Mouse (Mus musculus): ENCODE measurements at regions not wholly inside any gene's neighbourhood (a gene's known extent, or its start where the extent isn't known, plus 50 kb on each side); places are given as distances from the start of the nearest gene placed in this dataset.

DNA sequence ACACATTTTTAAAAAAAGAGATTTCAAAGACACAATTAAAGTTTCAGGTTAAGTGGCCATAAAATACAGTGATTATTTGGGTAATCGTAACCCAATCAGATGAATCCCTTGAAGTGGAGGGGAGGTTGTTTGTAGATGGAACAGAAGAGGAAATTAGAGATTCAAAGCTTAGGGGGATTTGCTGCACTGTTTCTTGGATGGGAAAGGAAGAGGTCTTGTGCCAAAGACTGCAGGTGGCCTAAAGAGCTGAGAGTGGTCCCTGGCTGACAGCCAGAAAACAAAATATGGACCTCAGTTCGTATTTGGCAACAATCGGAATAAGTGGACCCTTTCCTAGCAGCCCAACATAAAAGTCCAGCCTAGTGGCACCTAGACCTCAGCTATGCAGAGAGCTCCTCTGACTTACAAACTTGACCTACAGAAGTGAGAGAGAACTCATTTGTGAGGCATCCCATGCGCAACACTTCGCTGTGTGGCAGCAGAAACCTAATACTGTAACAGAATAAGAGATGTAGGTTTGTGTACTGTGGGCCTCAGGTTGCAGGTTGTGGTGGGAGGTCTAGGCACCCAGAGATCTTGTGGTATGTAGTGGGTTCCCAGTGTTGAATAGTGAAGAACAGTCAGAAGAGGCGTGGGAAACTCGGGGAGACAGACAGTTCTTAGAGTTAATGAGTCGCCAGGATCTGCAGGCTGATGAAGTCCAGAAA is 110.0 kb upstream of the Ccdc54 start:
- DNase-seq, result no peak

DNA sequence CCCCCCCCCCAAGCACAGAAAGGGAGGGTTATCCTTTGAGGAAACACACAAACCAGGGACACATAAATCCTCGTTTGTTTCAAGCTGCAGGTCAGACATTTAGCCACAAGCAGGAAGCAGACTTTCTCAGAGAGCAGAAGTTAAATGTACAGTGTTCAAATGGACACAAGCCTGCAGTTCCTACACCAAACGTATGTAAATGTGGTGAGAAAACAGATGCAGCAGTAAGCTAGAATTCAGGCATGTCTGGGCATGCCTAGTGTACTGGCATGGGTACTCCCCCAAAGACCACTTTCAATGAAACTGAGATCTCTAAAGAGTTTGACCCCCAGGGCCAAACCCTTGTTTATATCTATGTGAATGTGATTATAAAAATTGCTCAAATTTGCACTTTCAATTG is 109.2 kb upstream of the Ccdc54 start:
- DNase-seq, result no peak

DNA sequence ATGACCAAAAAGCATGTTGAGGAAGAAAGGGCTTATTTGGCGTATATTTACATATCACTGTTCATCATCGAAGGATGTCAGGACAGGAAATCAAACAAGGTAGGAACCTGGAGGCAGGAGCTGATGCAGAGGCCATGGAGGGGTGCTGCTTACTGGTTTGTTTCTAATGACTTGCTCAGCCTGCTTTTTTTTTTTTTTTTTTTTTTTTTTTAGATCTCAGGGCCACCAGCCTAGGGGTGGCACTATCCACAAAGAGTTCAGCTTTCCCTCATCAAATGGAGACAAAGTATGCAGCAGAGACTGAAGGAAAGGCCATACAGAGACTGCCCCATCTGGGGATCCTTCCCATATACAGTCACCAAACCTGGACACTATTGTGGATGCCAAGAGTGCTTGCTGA is 106.8 kb upstream of the Ccdc54 start:
- no peak for DNase-seq

DNA sequence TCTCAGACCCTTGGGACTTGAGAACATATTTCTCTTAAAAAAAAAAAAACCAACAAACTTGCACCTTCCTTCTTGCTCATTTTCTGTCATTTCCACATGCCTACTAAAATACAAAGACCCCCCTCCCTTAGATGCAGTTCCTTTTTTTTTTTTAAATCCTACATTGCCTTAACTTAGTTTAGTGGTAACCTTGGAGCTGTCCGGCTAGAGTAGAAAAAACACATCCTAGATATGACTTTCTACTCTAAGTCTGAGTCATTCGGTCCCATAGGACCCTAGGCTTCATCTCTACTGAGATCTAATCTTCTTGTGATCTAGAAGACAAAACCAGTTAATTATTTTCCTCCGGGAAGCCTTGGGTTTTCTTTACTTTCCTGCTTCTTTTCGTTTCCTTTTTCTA is 105.1 kb upstream of the Ccdc54 start:
- DNase-seq, result no peak

DNA sequence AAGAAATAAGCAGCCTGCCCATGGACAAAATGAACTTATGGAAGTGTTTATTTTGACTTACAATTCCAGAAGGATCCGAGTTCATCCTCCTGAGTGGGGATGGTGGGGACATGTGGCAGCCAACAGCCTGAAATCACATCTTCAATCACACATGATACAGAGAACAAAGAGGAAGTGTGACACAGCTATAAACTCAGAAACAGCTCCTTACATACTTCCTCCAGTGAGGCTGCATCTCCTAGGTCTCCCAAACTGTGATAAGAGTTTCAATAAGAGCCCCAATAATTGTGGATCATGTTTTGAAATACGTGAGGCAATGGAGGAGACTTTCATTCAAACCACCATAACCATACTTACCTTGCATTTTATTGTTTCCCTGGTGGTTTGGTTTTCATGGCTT is 103.1 kb upstream of the Ccdc54 start:
- DNase-seq, result no peak

DNA sequence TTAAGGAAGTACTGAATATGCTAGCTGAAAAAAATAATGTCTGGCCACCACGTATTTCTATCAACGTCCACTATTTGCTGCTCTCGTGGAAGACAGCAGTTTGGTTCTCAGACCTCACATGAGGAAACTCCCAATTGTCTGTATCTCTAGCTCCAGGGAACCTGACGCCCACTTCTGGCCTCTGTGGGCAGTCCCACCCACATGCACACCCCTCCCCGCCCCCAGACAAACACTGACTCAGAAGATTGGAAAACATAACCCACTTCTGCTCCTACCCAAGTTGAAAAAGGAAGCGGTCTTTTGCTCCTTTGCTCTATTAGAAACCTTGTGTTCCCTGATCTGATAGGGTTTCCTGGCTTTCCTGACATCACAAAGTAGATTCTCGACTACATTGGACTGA is 99.9 kb upstream of the Ccdc54 start:
- no peak for DNase-seq

DNA sequence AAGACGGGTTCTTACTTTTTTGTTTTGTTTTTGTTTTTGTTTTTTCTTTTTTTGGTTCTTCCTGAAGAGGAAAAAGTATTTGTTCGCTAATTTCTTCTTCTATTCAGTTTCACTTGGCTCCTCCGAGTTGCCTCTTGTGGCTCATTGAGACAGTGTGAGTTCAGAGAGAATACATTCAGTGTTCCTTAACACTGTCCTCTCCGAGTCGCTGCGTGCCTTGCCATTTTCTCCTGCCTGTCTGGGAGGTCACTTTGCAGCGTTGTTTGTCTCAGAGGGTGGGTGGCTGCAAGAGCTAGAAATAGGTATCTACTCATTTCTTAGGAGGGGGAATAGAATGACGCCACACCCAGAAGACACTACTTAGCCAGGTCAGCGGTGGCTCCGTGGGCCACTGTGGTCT is 98.6 kb upstream of the Ccdc54 start:
- DNase-seq, result no peak

DNA sequence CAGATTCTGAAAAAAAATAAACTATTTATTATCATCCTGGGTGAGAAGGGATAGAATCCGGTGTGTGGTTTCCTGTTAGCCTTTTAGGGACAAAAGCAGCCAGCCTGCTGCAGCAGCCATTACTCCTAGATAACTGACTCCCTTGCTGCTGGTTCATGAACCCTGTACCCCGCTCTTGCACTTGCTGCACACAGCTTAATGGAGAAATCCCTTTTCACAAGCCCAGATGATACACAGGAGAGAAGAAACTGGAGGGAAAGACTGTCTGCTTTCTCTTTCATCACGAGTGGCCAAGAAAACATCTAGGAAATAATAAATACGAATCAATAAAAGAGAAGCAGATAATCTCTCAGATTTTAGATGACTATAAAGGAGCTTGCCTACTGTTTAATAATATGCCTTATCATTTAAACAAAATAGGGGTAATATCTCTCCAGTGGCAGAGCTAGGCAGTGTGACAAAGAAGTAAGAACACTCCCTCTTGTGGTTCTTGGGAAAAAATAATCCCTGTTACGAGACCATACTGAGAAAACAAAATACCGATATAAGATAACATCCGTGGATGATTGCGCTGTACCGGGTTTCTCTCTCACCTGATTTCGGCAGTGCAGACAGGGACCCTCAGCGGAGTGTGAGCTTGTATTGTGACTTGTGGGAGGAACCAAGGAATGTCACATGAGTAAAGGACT is 98.0 kb upstream of the Ccdc54 start:
- DNase-seq, result no peak

DNA sequence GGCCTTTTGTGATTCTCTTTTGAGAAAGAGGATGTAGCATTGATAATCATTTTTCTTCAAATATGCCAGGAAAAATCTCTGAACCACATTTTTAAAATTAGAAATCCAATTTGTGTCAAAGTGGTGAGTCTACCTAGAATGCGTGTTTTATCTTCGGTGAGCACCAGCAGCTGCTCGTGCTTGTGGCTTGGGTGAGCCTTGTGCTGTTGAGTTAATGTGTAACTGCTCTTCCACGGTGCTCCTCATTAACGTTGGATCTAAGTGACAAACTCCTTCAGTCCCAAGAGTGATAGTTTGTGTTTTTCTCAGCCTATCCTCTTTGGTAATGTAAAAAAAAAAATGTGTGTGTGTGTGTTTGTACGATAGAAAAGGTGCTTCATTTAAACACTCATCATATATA is 88.7 kb upstream of the Ccdc54 start:
- no peak for DNase-seq

DNA sequence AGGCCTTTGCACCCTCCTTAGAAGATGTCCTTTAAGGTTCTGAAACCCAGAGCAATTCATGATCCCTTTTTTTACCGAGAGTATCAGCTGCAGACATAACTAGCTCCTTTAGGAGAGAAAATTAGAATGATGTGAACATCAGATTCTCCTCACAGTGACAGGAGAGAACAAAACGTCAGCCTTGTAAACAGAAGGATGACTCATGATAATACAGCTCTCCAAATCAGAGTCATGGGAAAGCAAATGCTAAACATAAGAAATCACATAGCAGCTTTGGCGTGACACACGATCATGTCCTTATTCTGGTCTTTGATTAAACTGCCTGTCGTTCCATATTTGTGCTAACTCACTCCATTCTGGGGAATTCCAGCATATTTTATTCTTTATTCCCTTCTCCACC is 82.4 kb upstream of the Ccdc54 start:
- no peak for DNase-seq

DNA sequence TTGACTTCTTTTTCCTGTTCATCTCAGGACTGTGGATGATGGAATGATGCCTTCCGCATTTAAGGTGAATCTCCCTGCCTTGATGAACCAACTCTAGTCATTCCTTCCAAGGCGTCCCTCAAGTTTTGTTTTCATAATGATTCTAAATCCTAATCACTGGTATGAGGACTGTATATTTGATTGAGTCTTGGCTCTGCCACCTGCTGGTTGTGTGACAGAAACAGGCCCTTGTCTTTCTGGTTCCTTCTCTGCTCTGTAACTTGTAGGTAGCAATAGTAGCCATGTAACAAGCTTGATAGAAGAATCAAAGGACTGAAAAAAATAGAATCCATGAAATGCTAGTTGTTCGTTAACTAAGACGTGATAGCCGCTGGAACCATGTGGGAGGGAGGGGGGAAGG is 81.8 kb upstream of the Ccdc54 start:
- no peak for DNase-seq

- DNase-seq, result no peak
Measured at GRCm38 (mm10) chr16:50671170-50671569, 80.2 kb upstream of the Ccdc54 start.

DNA sequence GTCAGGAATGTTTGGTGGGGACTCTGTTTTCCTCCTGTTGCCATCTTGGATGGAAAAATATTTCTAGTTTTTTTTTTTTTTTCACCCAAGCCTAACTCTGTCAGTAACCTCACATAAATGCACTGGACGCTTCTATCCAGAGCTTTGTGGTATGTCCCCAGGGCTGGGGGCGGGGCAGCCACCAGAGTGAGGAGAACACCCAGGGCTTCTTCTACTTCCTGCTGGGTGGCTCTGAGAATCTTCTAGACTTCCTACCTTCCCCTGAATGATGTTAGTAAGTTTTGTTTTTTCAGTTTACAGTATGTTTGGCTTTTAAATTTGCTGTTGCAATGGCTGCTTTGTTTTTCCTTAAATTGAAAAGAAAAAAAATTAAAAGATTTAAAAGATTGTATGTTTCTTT is 73.3 kb upstream of the Ccdc54 start:
- DNase-seq, result no peak
